Mouse (Mus musculus) midbrain, embryonic 15.5 days (tissue): ENCODE measurements around the gene Mrgpra2b. TPM values are rescaled to one million over a fixed set of nuclear protein-coding genes. Genes with fewer than 3 reads are reported as not detected.

ENCODE experiments used
- polyA plus RNA-seq: library from polyadenylated mRNA; unstranded; fragments of >200 nt; fragmentation: Nextera tagmentation; extraction: Ambion mirVana; gene quantifications from 2 replicates; pipeline ENCODE4 v1.2.1, GENCODE M21; 2015

The Mrgpra2b gene
- polyA plus RNA-seq, 1 experiment from 2014 or later = not detected

Other genes starting within 250 kb of the Mrgpra2b start
- not detected in 2 replicates for gene Mrgpra1, start 174.6 kb downstream of the Mrgpra2b start, polyA plus RNA-seq
- gene Mrgpra2a, start 76.7 kb downstream of the Mrgpra2b start, polyA plus RNA-seq = not detected in 2 replicates
- gene Mrgpra3, start 72.5 kb upstream of the Mrgpra2b start, polyA plus RNA-seq = not detected in 2 replicates